ENCODE assay signal across 12 mouse cellular contexts in the genomic region with DNA sequence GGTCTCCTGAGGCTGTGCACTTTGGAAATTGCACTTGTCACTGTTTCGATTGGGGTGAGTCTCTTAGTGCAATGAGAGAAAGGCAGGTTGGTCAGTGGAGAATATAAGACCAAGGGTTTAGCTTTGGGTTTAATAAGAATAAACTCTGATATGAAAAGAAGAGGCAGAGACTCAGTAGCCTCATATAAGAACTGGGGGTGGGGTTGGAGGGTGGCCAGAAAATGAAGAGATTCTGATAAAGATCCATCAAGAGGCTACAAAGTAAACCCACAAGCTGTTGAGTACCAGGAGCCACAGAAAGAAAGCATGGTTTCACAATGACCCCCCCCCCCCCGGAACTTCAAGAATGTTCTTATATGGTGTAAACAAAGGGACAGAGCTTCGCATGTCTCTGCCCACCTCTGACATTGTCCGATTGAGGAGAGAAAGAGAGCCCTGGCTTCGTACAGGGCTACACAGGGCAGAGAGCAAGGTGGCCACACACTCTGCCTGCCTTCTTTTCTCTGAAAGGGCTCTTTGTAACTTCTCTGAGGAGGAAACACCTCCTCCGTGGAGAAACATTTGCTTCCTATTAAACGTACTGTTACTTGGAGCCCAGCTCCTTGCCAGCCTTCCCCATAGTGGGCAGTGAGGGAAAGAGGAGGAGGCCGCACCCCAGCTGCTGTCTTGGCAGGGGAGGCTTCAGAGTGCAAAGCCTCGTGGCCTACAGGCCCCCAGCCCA. TPM values are rescaled to one million over a fixed set of nuclear protein-coding genes. Genes with fewer than 3 reads are reported as not detected.
DNase-seq lines count a peak whose midpoint lies in the region; ATAC-seq and TF ChIP-seq lines count a peak whose summit lies in the region.
"Had no signal": no experiment of that assay in that cellular context is flagged by ENCODE, and none has a peak within 500 bp of the region (broad histone marks: within the 10 kb centered on the region; RNA-seq: fewer than 3 reads in every experiment).

No protein-coding gene starts in this region.

- TF ChIP-seq CTCF in lung, postnatal 0 days (IDR thresholded peaks at IDR 0.05), result no peak

- no peak overlapping the region for H3K4me2 ChIP-seq in heart, embryonic 13.5 days
- H3K4me2 ChIP-seq in heart, embryonic 12.5 days, result no peak overlapping the region
- H3K4me2 ChIP-seq in lung, postnatal 0 days (replicated peaks; ENCODE audit: low read depth, low read length), result no peak overlapping the region

- peak; percentile 13 for DNase-seq in embryo, embryonic 9.5 days (ENCODE audit: extremely low spot score)
- peak; percentile 84 for DNase-seq in lung, postnatal 0 days (ENCODE audit: low spot score)
- no peak for DNase-seq in right cerebral cortex, adult 2 months (ENCODE audit: low spot score in 2 of 2)
- DNase-seq in urinary bladder, postnatal 25 days (ENCODE audit: low spot score), result no peak
- no peak for DNase-seq in frontal cortex, postnatal 14 days (ENCODE audit: low spot score in 2 of 2)
- DNase-seq: cerebellum, adult 11 months; spleen, adult 18-20 months; thymus, postnatal 14 days had no signal

- 0 out of 2 replicates have a peak overlapping the region, but pooled peaks have one; percentile 9 for H3K27ac ChIP-seq in heart, embryonic 13.5 days (replicated peaks)
- H3K27ac ChIP-seq in heart, embryonic 12.5 days (ENCODE audit: poor library complexity, severe bottlenecking), result no peak overlapping the region
- H3K27ac ChIP-seq in lung, postnatal 0 days (ENCODE audit: low read length), result peak overlapping the region; percentile 75

- H3K27me3 ChIP-seq in heart, embryonic 13.5 days (replicated peaks), result no peaks in the 10 kb centered on the region
- no peaks in the 10 kb centered on the region for H3K27me3 ChIP-seq in heart, embryonic 12.5 days (replicated peaks)
- no peaks in the 10 kb centered on the region for H3K27me3 ChIP-seq in lung, postnatal 0 days (replicated peaks; ENCODE audit: insufficient read depth, low read length)
- H3K27me3 ChIP-seq: megakaryocyte, embryonic 14.5 days had no signal

- H3K4me3 ChIP-seq in heart, embryonic 13.5 days, result no peak overlapping the region
- H3K4me3 ChIP-seq in heart, embryonic 12.5 days, result no peak overlapping the region
- H3K4me3 ChIP-seq in lung, postnatal 0 days (ENCODE audit: low read depth, low read length), result no peak overlapping the region
- H3K4me3 ChIP-seq: megakaryocyte, embryonic 14.5 days had no signal

- peaks cover 12% of the 10 kb centered on the region for H3K9me3 ChIP-seq in heart, embryonic 13.5 days
- peaks cover 5% of the 10 kb centered on the region for H3K9me3 ChIP-seq in heart, embryonic 12.5 days (replicated peaks)
- H3K9me3 ChIP-seq in lung, postnatal 0 days (ENCODE audit: low read length), result no peaks in the 10 kb centered on the region; the same call in 1 of the 2 replicates

- peak; percentile 92 for TF ChIP-seq EP300 in lung, postnatal 0 days (IDR thresholded peaks at IDR 0.05)

- H3K9ac ChIP-seq in heart, embryonic 13.5 days, result no peak overlapping the region
- H3K9ac ChIP-seq in heart, embryonic 12.5 days, result no peak overlapping the region
- no peak overlapping the region for H3K9ac ChIP-seq in lung, postnatal 0 days (replicated peaks; ENCODE audit: low read depth)

- H3K4me1 ChIP-seq in heart, embryonic 13.5 days, result peaks cover 31% of the 10 kb centered on the region
- peaks cover 18% of the 10 kb centered on the region for H3K4me1 ChIP-seq in heart, embryonic 12.5 days (replicated peaks)
- peaks cover 4% of the 10 kb centered on the region; the same call in 1 of the 2 replicates for H3K4me1 ChIP-seq in lung, postnatal 0 days (ENCODE audit: insufficient read depth, low read depth, low read length)
- H3K4me1 ChIP-seq: megakaryocyte, embryonic 14.5 days had no signal

- H3K36me3 ChIP-seq in heart, embryonic 13.5 days, result no peaks in the 10 kb centered on the region
- no peaks in the 10 kb centered on the region for H3K36me3 ChIP-seq in heart, embryonic 12.5 days
- no peaks in the 10 kb centered on the region for H3K36me3 ChIP-seq in lung, postnatal 0 days (ENCODE audit: insufficient read depth, low read length)

- no peak for ATAC-seq in heart, embryonic 13.5 days (ENCODE audit: extremely low read depth, insufficient number of reproducible peaks, low FRiP score, low TSS enrichment)
- no peak for ATAC-seq in heart, embryonic 12.5 days (ENCODE audit: insufficient number of reproducible peaks, low FRiP score)
- ATAC-seq in granulocyte monocyte progenitor cell, adult 5-6 weeks (replicated peaks; ENCODE audit: poor library complexity, severe bottlenecking), result peak; percentile 30
- peak; percentile 94 for ATAC-seq in lung, postnatal 0 days

- 37% methylated on average over 9 of the region's 9 CpGs for WGBS in heart, embryonic 13.5 days
- 49% methylated on average over 9 of the region's 9 CpGs for WGBS in heart, embryonic 12.5 days
- 12% methylated on average over 9 of the region's 9 CpGs for WGBS in lung, postnatal 0 days

RNA-seq across cellular contexts. Expression of gene Rmdn2, which starts 46.3 kb away (rescaled TPM):
- 13.5 and 14.5 TPM in 2 replicates for polyA plus RNA-seq in heart, embryonic 13.5 days (2015; fragmentation: Nextera tagmentation; extraction: Ambion mirVana)
- polyA plus RNA-seq in heart, embryonic 12.5 days (2016; fragmentation: Nextera tagmentation; extraction: Ambion mirVana), result 17.7 and 18.6 TPM in 2 replicates
- 0.95 and 15.0 TPM in 2 replicates for total RNA-seq in granulocyte monocyte progenitor cell, adult 5-6 weeks (2014; fragmentation: Nextera tagmentation)
- 4.2 and 13.3 TPM in 2 replicates for total RNA-seq in granulocyte monocyte progenitor cell, adult 5-6 weeks (2017)
- 38.7 and 58.1 TPM in 2 replicates for polyA plus RNA-seq in lung, postnatal 0 days (2015; fragmentation: Nextera tagmentation; extraction: Ambion mirVana)

Comparison
In these comparisons a context has a peak if more than half of its experiments do, and no peak if none do; other contexts are left out.
1. ATAC-seq: peak in granulocyte monocyte progenitor cell, adult 5-6 weeks (single experiment) and lung, postnatal 0 days (single experiment); none in heart, embryonic 13.5 days (single experiment) and heart, embryonic 12.5 days (single experiment).
2. DNase-seq: peak in embryo, embryonic 9.5 days (single experiment) and lung, postnatal 0 days (single experiment); none in right cerebral cortex, adult 2 months (0 of 2), urinary bladder, postnatal 25 days (single experiment) and frontal cortex, postnatal 14 days (0 of 2).